Mouse (Mus musculus): ENCODE measurements at regions not wholly inside any gene's neighbourhood (a gene's known extent, or its start where the extent isn't known, plus 50 kb on each side); places are given as distances from the start of the nearest gene placed in this dataset.

DNA sequence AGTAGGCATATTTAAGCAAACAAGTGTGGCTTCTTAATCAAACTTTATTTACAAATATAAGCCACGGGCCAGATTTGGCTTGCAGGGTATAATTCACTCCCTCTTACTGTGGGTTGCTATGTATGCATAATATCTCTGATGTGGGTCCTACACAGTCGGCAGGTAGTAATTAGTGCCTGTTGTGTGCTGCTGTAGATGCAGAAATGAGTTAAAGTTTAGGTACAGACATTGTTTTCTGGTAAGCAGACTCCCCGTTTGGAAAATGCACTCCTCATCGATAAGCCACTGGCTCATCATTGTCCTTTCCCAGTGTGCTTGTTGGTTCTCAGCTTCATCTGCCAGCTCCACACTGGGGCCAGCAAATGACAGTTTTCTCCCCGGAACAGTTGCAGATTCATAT is 113.4 kb upstream of the Lyplal1 start:
- TF ChIP-seq CTCF (conservative IDR thresholded peaks at IDR 0.05; ENCODE audit: low read length) (no peak), POU5F1 (IDR thresholded peaks at IDR 0.05; ENCODE audit: borderline replicate concordance, low read length) (no peak)
